Mouse (Mus musculus): ENCODE measurements around the gene Eef2.
"Not testable (repeated sequence)": the region's sequence is repeated elsewhere in the genome, so short reads cannot be mapped to it uniquely, and the experiment has no call there.

Gene Eef2

GRCm38 (mm10) chr10:81200141-81200540, 23.7 kb downstream of the Eef2 start:
- in situ Hi-C loops (cut with MboI, MseI): no loop called here

DNA sequence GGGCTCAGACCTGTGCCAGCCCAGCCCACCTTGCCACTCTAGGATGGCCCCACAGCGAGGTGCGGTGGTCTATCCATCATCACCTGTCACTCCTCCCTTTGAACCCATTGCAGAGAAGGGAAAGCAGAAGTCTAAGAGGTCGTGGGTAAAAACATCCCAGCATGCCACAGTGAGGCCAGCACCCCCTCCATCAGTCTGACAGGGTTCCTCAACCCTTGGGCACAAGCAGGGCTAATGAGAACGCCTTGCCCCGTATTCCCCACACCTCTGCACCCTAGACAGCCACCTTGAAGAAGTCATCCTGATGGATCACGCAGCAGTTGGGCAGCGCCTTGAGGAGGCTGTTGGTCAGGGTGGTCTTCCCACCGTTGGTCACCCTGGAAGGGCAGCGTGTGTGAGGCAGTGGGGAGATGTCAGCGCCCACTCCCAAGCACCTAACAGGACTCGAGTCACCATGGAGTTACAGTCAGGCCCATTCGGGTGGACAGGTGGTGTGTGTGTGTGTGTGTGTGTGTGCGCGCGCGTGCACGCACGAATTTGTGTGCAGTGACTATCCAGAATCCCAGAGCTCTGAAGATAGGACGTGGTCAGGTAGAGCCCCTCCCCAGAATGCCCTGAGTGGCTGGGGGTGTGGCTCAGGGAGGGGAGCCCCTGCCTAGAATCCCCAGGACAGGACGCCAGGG, 24.3 kb downstream of the Eef2 start:
- in situ Hi-C loops (cut with MboI, MseI): no loop called here

- in situ Hi-C loops (cut with MboI, MseI): no loop called here
These were observed 25.7 kb downstream of the Eef2 start, which contains the start of gene Nmrk2 for GRCm38 (mm10) chr10:81201807-81202758. TSS of gene Nmrk2 (minus strand) at chr10:81202051.

DNA sequence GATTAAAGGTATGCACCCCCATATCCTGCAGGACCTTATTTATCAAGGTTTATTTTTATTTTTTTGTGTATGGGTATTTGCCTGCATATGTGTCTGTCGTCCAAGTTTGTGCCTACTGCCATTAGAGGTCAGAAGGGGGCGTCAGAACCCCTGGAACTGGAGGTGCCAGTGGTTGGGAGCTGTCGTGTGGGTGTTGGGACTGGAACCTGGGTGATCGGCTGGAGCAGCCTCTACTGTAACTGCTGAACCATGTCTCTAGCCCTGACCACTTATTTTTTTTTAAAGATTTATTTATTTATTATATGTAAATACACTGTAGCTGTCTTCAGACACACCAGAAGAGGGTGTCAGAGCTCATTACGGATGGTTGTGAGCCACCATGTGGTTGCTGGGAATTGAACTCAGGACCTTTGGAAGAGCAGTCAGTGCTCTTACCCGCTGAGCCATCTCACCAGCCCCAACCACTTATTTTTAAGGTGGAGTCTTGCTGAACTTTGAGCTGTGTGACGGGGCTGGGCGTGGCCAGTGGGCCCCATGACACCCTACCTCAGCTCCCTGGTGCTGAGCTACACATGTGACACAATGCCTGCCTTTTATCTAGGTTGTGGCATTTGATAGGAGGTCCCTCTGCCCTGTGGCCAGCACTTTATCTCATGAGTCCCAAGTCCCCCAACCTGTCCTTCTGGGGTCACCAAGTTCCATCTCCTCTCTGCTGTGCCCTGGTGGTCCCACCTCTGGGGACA, 26.7 kb downstream of the Eef2 start:
- in situ Hi-C loops (cut with MboI, MseI): no loop called here

GRCm38 (mm10) chr10:81204137-81204536, 27.7 kb downstream of the Eef2 start:
- in situ Hi-C loops (cut with MboI, MseI): no loop called here

- in situ Hi-C loops (cut with MboI, MseI): no loop called here
These were observed 33.7 kb downstream of the Eef2 start for GRCm38 (mm10) chr10:81210154-81210553.

DNA sequence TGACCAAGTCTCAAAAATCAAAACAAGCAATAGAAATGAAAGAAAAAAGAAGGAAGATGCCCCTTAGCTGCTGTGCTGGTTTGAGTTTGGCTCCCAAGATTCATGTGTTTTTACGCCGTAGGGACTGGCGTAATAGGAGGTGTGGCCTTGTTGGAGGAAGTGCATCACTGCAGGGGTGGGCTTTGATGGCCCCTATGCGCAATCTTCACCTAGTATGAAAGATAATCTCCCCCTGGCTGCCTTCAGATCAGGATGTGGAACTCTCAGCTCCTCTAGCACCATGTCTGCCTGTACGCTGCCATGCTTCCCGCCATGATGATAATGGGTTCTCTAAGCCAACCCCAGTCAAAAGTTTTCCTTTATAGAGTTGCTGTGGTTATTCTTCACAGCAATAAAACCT, 39.8 kb downstream of the Eef2 start:
- in situ Hi-C loops (cut with MboI, MseI): no loop called here

GRCm38 (mm10) chr10:81216810-81217209, 40.4 kb downstream of the Eef2 start:
- in situ Hi-C loops (cut with MboI, MseI): no loop called here

- in situ Hi-C loops (cut with MboI, MseI): not testable (repeated sequence)
These were observed 40.8 kb downstream of the Eef2 start for GRCm38 (mm10) chr10:81217267-81217666.

- in situ Hi-C loops (cut with MboI, MseI): no loop called here
These were observed 41.5 kb downstream of the Eef2 start for GRCm38 (mm10) chr10:81217964-81218363.

DNA sequence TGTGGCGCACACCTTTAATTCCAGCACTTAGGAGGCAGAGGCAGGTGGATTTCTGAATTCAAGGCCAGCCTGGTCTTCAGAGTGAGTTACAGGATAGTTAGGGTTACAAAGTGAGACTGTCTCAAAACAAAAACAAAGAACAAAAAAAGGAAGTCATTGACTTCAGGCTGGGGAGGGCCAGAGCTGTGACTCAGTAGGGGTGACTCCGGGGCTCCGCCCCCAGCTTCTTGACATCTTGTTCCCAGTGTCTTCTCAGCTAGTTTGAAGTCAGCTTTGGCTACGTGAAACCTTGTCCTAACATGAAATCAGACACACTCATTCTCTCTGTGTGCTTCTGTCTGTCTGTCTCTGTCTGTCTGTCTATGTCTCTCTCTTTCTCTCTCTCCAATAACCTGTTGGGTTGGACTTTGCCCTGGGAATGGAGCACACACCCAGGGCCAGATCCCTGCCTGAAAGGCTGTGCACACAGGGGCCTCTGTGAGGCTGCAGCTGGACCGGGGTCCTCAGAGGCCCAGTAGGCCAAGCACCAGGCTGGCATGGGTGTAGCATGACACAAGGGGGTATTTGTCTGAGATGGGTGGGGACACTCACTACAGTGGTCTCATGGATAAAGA, 45.1 kb downstream of the Eef2 start:
- in situ Hi-C loops (cut with MboI, MseI): no loop called here

DNA sequence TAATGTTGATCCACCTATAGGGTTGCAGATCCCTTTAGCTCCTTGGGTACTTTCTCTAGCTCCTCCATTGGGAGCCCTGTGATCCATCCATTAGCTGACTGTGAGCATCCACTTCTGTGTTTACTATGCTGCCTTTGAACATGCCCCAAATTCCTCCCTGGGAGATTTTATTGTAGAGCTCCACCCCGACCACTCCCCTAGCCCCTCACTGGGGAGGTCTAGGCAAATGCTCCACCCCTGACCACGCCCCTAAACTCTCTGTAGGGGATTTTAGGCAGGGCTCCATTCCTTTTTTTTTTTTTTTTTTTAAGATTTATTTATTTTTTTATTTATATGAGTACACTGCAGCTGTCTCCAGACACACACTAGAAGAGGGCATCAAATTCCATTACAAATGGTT, 47.3 kb downstream of the Eef2 start:
- in situ Hi-C loops (cut with MboI, MseI): not testable (repeated sequence)

- in situ Hi-C loops (cut with MboI, MseI): no loop called here
These were observed 53.5 kb downstream of the Eef2 start for GRCm38 (mm10) chr10:81229735-81230437.

- in situ Hi-C loops (cut with MboI, MseI): no loop called here
These were observed 54.3 kb downstream of the Eef2 start, which contains the start of gene Atcay for GRCm38 (mm10) chr10:81230438-81231332. TSS of gene Atcay (minus strand) at chr10:81230833.

DNA sequence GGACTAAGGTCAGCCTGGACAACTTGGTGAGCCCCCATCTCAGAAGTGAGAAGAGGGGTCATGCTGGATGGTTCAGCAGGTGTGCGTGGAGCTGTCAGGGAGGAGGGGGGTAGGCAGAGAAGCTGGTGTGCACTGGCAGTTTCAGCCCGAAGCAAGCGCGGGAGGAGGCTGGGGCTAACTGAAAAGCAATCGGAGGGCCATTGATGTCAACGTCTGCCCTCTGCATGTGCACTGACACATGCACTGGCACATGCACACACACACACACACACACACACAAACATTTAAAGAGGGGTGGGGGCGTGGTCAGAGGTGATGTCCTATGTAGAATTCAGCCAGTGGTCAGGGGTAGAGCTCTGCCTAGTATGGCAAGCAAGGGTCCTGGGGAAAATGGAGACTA, 55.0 kb downstream of the Eef2 start:
- in situ Hi-C loops (cut with MboI, MseI): no loop called here

All from regulatory T cell (primary cell).